10 mouse cellular contexts compared by ENCODE assay signal in the genomic region with DNA sequence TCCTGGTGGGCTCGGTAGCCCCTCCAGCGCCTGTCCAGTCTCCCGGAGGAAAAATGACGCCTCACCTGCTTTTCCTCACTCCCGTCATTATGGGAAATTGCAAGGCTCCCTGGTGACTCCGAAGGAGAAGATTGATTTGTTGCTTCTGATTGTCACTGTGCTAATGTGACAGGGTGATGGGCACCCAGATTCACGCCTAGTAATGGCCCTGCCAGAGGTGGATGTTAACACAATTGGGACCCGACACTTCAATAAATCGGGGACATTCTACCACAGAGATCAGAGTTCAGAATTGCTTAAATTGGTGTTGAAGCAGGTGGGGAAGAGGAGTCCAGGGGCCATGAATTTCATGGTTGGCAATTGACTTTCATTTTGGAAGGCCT. TPM values are rescaled to one million over a fixed set of nuclear protein-coding genes. Genes with fewer than 3 reads are reported as not detected.
A peak's percentile ranks its signal among the peaks of the same experiment; 100 is the strongest.
DNase-seq lines count a peak whose midpoint lies in the region; ATAC-seq and TF ChIP-seq lines count a peak whose summit lies in the region.
"Had no signal": no experiment of that assay in that cellular context is flagged by ENCODE, and none has a peak within 500 bp of the region (broad histone marks: within the 10 kb centered on the region; RNA-seq: fewer than 3 reads in every experiment).

No protein-coding gene starts in this region.

- H3K9ac ChIP-seq in limb, embryonic 12.5 days (replicated peaks) = 0 out of 2 replicates have a peak overlapping the region, but pooled peaks have one; percentile 23
- no peak overlapping the region for H3K9ac ChIP-seq in forebrain, embryonic 14.5 days (ENCODE audit: low read length)
- no peak overlapping the region for H3K9ac ChIP-seq in hindbrain, postnatal 0 days (replicated peaks; ENCODE audit: low read length)
- H3K9ac ChIP-seq in neural tube, embryonic 12.5 days = no peak overlapping the region

- no peak overlapping the region for H3K4me3 ChIP-seq in limb, embryonic 12.5 days (replicated peaks)
- H3K4me3 ChIP-seq in limb, embryonic 10.5 days = no peak overlapping the region
- H3K4me3 ChIP-seq in forebrain, embryonic 14.5 days (ENCODE audit: low read depth, low read length) = no peak overlapping the region
- no peak overlapping the region for H3K4me3 ChIP-seq in hindbrain, postnatal 0 days (ENCODE audit: low read length)
- H3K4me3 ChIP-seq in neural tube, embryonic 12.5 days = no peak overlapping the region
- no peak overlapping the region for H3K4me3 ChIP-seq in cerebellum, adult 2 months (replicated peaks; ENCODE audit: insufficient read depth, low read depth, low read length)
- H3K4me3 ChIP-seq: layer of hippocampus, adult 2 months had no signal

- no peak overlapping the region for H3K27ac ChIP-seq in limb, embryonic 12.5 days
- H3K27ac ChIP-seq in limb, embryonic 10.5 days = no peak overlapping the region
- H3K27ac ChIP-seq in forebrain, embryonic 14.5 days (ENCODE audit: low read depth, low read length) = peak overlapping the region; percentile 29; the same call in 1 of the 2 replicates
- no peak overlapping the region for H3K27ac ChIP-seq in hindbrain, postnatal 0 days
- H3K27ac ChIP-seq in neural tube, embryonic 12.5 days = no peak overlapping the region
- no peak overlapping the region for H3K27ac ChIP-seq in cerebellum, adult 2 months (ENCODE audit: insufficient read depth, low read length)
- H3K27ac ChIP-seq: layer of hippocampus, adult 2 months had no signal

- peaks cover 48% of the 10 kb centered on the region for H3K4me1 ChIP-seq in limb, embryonic 12.5 days (replicated peaks)
- peaks cover 40% of the 10 kb centered on the region for H3K4me1 ChIP-seq in limb, embryonic 10.5 days
- H3K4me1 ChIP-seq in forebrain, embryonic 14.5 days (ENCODE audit: control insufficient read depth, insufficient read depth, low read length) = peaks cover 12% of the 10 kb centered on the region
- H3K4me1 ChIP-seq in hindbrain, postnatal 0 days (ENCODE audit: insufficient read depth, low read length) = peaks cover 11% of the 10 kb centered on the region
- peaks cover 15% of the 10 kb centered on the region for H3K4me1 ChIP-seq in neural tube, embryonic 12.5 days
- peaks cover 18% of the 10 kb centered on the region for H3K4me1 ChIP-seq in cerebellum, adult 2 months (ENCODE audit: control insufficient read depth, insufficient read depth, low read length)

- H3K27me3 ChIP-seq in limb, embryonic 12.5 days = no peaks in the 10 kb centered on the region
- H3K27me3 ChIP-seq in limb, embryonic 10.5 days (ENCODE audit: low read depth, poor library complexity, severe bottlenecking) = no peaks in the 10 kb centered on the region
- no peaks in the 10 kb centered on the region for H3K27me3 ChIP-seq in forebrain, embryonic 14.5 days (replicated peaks; ENCODE audit: control insufficient read depth, insufficient read depth, low read length)
- H3K27me3 ChIP-seq in hindbrain, postnatal 0 days (ENCODE audit: insufficient read depth, low read length) = no peaks in the 10 kb centered on the region
- H3K27me3 ChIP-seq in neural tube, embryonic 12.5 days (replicated peaks) = no peaks in the 10 kb centered on the region
- H3K27me3 ChIP-seq in cerebellum, adult 2 months (ENCODE audit: control insufficient read depth, insufficient read depth, low read length) = no peaks in the 10 kb centered on the region

- H3K9me3 ChIP-seq in limb, embryonic 12.5 days = 0 out of 2 replicates have a peak, but pooled peaks cover 5% of the 10 kb centered on the region
- H3K9me3 ChIP-seq in limb, embryonic 10.5 days (replicated peaks) = no peaks in the 10 kb centered on the region
- H3K9me3 ChIP-seq in forebrain, embryonic 14.5 days (replicated peaks; ENCODE audit: control insufficient read depth, low read length) = no peaks in the 10 kb centered on the region
- H3K9me3 ChIP-seq in hindbrain, postnatal 0 days (ENCODE audit: low read length) = no peaks in the 10 kb centered on the region
- no peaks in the 10 kb centered on the region for H3K9me3 ChIP-seq in neural tube, embryonic 12.5 days

- no peak for ATAC-seq in limb, embryonic 12.5 days (ENCODE audit: insufficient number of reproducible peaks, insufficient read depth, low FRiP score, low TSS enrichment, low read depth)
- peak; percentile 45 for ATAC-seq in forebrain, embryonic 14.5 days
- ATAC-seq in hindbrain, postnatal 0 days = no peak
- ATAC-seq in neural tube, embryonic 12.5 days (ENCODE audit: low FRiP score, low read depth) = no peak; the same call in 1 of the 2 replicates

- H3K36me3 ChIP-seq in limb, embryonic 12.5 days = no peaks in the 10 kb centered on the region; the same call in 1 of the 2 replicates
- 0 out of 2 replicates have a peak, but pooled peaks cover 2% of the 10 kb centered on the region for H3K36me3 ChIP-seq in limb, embryonic 10.5 days
- no peaks in the 10 kb centered on the region for H3K36me3 ChIP-seq in forebrain, embryonic 14.5 days (ENCODE audit: control insufficient read depth, insufficient read depth, low read length)
- no peaks in the 10 kb centered on the region for H3K36me3 ChIP-seq in hindbrain, postnatal 0 days (ENCODE audit: insufficient read depth, low read length)
- no peaks in the 10 kb centered on the region for H3K36me3 ChIP-seq in neural tube, embryonic 12.5 days

- H3K4me2 ChIP-seq in limb, embryonic 12.5 days = peak overlapping the region; percentile 35
- peak overlapping the region; percentile 13; the same call in 1 of the 2 replicates for H3K4me2 ChIP-seq in forebrain, embryonic 14.5 days (ENCODE audit: low read length)
- H3K4me2 ChIP-seq in hindbrain, postnatal 0 days (ENCODE audit: low read depth, low read length) = peak overlapping the region; percentile 23; the same call in 1 of the 2 replicates
- peak overlapping the region; percentile 44 for H3K4me2 ChIP-seq in neural tube, embryonic 12.5 days (replicated peaks)

- TF ChIP-seq CTCF in hindbrain, postnatal 0 days (IDR thresholded peaks at IDR 0.05; ENCODE audit: low read depth) = no peak
- no peak for TF ChIP-seq CTCF in cerebellum, adult 2 months (IDR thresholded peaks at IDR 0.05; ENCODE audit: borderline replicate concordance, insufficient read depth, low read depth, low read length)

- 9% methylated on average over 9 of the region's 9 CpGs for WGBS in limb, embryonic 12.5 days
- 16% methylated on average over 9 of the region's 9 CpGs for WGBS in limb, embryonic 10.5 days
- 37% methylated on average over 9 of the region's 9 CpGs for WGBS in forebrain, embryonic 14.5 days
- 16% methylated on average over 9 of the region's 9 CpGs for whole genome bisulfite sequencing in hindbrain, postnatal 0 days
- WGBS in neural tube, embryonic 12.5 days = 13% methylated on average over 9 of the region's 9 CpGs
- 44% methylated on average over 9 of the region's 9 CpGs for WGBS in cerebellum, adult 2 months

- TF ChIP-seq POLR2A in cerebellum, adult 2 months (IDR thresholded peaks at IDR 0.05; ENCODE audit: borderline replicate concordance, insufficient read depth, low read length) = no peak

- DNase-seq in limb, embryonic 10.5 days (ENCODE audit: low spot score) = no peak
- DNase-seq in forebrain, embryonic 14.5 days (ENCODE audit: low spot score) = no peak
- DNase-seq in hindbrain, postnatal 0 days (ENCODE audit: low spot score) = no peak
- DNase-seq in cerebellum, adult 2 months = no peak
- DNase-seq in layer of hippocampus, adult 18-20 months (ENCODE audit: low spot score in 2 of 2) = no peak
- no peak for DNase-seq in cerebellum, postnatal 36 days

RNA-seq across cellular contexts. Expression of a gene that starts 17.7 kb away (rescaled TPM):
- 82.7 and 92.5 TPM in 2 replicates for polyA plus RNA-seq in limb, embryonic 12.5 days (2016; fragmentation: Nextera tagmentation; extraction: Ambion mirVana)
- 49.6 and 64.3 TPM in 2 replicates for polyA plus RNA-seq in limb, embryonic 10.5 days (2016; fragmentation: Nextera tagmentation; extraction: Ambion mirVana)
- 17.4 and 22.2 TPM in 2 replicates for polyA plus RNA-seq in forebrain, embryonic 14.5 days (2014; fragmentation: Nextera tagmentation; extraction: Ambion mirVana)
- 34.0 and 35.9 TPM in 2 replicates for total RNA-seq in hindbrain, postnatal 0 days (2014; rRNA removed)
- polyA plus RNA-seq in hindbrain, postnatal 0 days (2015; fragmentation: Nextera tagmentation; extraction: Ambion mirVana) = 26.3 and 28.8 TPM in 2 replicates
- polyA plus RNA-seq in neural tube, embryonic 12.5 days (2016; fragmentation: Nextera tagmentation; extraction: Ambion mirVana) = 42.3 and 50.7 TPM in 2 replicates
- polyA plus RNA-seq in cerebellum, adult 2 months (2012; rRNA removed) = 64.4 and 67.5 TPM in 2 replicates
- total RNA-seq in layer of hippocampus, adult 18-20 months (2021) = 10 to 100 TPM; 47.0 to 49.7 TPM
- total RNA-seq: neutrophil, adult 5-6 weeks had no signal
